17 mouse cellular contexts compared by ENCODE assay signal in the genomic region with DNA sequence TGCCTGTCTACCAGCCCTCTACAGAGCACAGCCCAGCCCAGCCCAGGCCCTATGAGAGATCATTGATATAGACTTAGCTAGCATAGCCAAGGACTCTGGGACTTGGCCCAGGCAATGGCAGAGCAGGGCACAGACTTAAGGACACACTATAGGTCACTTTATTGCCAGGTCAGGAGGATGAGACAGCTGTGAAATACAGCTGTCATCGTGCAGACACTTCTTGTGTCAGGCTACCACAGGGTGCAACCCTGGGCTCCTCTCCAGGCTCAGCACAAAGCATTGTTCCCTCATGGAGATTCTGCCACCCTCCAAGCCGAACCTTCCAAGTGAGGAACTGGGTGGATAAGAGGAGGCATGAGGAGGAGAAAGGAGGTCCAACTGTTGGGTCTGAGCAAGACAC. TPM values are rescaled to one million over a fixed set of nuclear protein-coding genes. Genes with fewer than 3 reads are reported as not detected.
"Had no signal": no experiment of that assay in that cellular context is flagged by ENCODE, and none has a peak within 500 bp of the region (broad histone marks: within the 10 kb centered on the region; RNA-seq: fewer than 3 reads in every experiment).

No protein-coding gene starts in this region.

- DNase-seq: retina, postnatal 1 day; right cerebral cortex, adult 18-20 months; right cerebral cortex, postnatal 14 days; right cerebral cortex, postnatal 25 days; right cerebral cortex, postnatal 4 days; spleen, adult 18-20 months; thymus, adult 18-20 months; thymus, adult 2 months; thymus, postnatal 14 days; thymus, postnatal 25 days; thymus, postnatal 36 days; thymus, postnatal 4 days had no signal

- H3K9ac ChIP-seq: neural tube, embryonic 13.5 days; neural tube, embryonic 15.5 days; stomach, embryonic 15.5 days had no signal

- H3K27me3 ChIP-seq: neural tube, embryonic 13.5 days; neural tube, embryonic 15.5 days; stomach, embryonic 15.5 days had no signal

- H3K4me1 ChIP-seq: stomach, embryonic 15.5 days had no signal

- H3K9me3 ChIP-seq: neural tube, embryonic 13.5 days; neural tube, embryonic 15.5 days; stomach, embryonic 15.5 days had no signal

- H3K27ac ChIP-seq: neural tube, embryonic 13.5 days; neural tube, embryonic 15.5 days; stomach, embryonic 15.5 days; stomach, postnatal 0 days had no signal

- H3K4me2 ChIP-seq: neural tube, embryonic 13.5 days; neural tube, embryonic 15.5 days; stomach, embryonic 15.5 days had no signal

- H3K4me3 ChIP-seq: neural tube, embryonic 13.5 days; neural tube, embryonic 15.5 days; stomach, embryonic 15.5 days had no signal

- H3K36me3 ChIP-seq: neural tube, embryonic 13.5 days; neural tube, embryonic 15.5 days; stomach, embryonic 15.5 days had no signal

RNA-seq across cellular contexts. Expression of a gene that starts 32.7 kb away (rescaled TPM):
- polyA plus RNA-seq: small intestine, adult 2 months had no signal
